Mouse (Mus musculus): Measurements from ENCODE around the gene Sf3b3.
"Not testable (repeated sequence)": the region's sequence is repeated elsewhere in the genome, so short reads cannot be mapped to it uniquely, and the experiment has no call there.

The Sf3b3 gene

GRCm38 (mm10) chr8:110808495-110809472, 37.8 kb downstream of the Sf3b3 start:
- no peak for DNase-seq (ENCODE audit: low spot score in 2 of 2)

- DNase-seq (ENCODE audit: low spot score in 2 of 2): no peak
Observed at GRCm38 (mm10) chr8:110806146-110806545, 40.4 kb downstream of the Sf3b3 start.

- DNase-seq (ENCODE audit: low spot score in 2 of 2): no peak
Observed at GRCm38 (mm10) chr8:110805669-110806068, 40.9 kb downstream of the Sf3b3 start, which contains the start of gene Il34. TSS of gene Il34 (minus strand) at chr8:110805924.

- DNase-seq (ENCODE audit: low spot score in 2 of 2): no peak
Observed at GRCm38 (mm10) chr8:110804825-110805514, 41.6 kb downstream of the Sf3b3 start.

GRCm38 (mm10) chr8:110803856-110804255, 42.7 kb downstream of the Sf3b3 start:
- DNase-seq (ENCODE audit: low spot score in 2 of 2): no peak

- DNase-seq (ENCODE audit: low spot score in 2 of 2): no peak
Observed at GRCm38 (mm10) chr8:110802988-110803387, 43.6 kb downstream of the Sf3b3 start.

GRCm38 (mm10) chr8:110797086-110797485, 49.5 kb downstream of the Sf3b3 start:
- DNase-seq (ENCODE audit: low spot score in 2 of 2): no peak

GRCm38 (mm10) chr8:110794363-110794965, 52.1 kb downstream of the Sf3b3 start:
- DNase-seq (ENCODE audit: low spot score in 2 of 2): no peak

- DNase-seq (ENCODE audit: low spot score in 2 of 2): no peak
Observed at GRCm38 (mm10) chr8:110793936-110794335, 52.7 kb downstream of the Sf3b3 start.

- DNase-seq (ENCODE audit: low spot score in 2 of 2): no peak
Observed at GRCm38 (mm10) chr8:110793511-110793910, 53.1 kb downstream of the Sf3b3 start.

- no peak for DNase-seq (ENCODE audit: low spot score in 2 of 2)
Observed at GRCm38 (mm10) chr8:110792574-110793200, 53.9 kb downstream of the Sf3b3 start.

- DNase-seq (ENCODE audit: low spot score in 2 of 2): no peak
Observed at GRCm38 (mm10) chr8:110791164-110791563, 55.4 kb downstream of the Sf3b3 start.

GRCm38 (mm10) chr8:110790270-110790669, 56.3 kb downstream of the Sf3b3 start:
- DNase-seq (ENCODE audit: low spot score in 2 of 2): no peak

GRCm38 (mm10) chr8:110789571-110789970, 57.0 kb downstream of the Sf3b3 start:
- DNase-seq (ENCODE audit: low spot score in 2 of 2): no peak

- DNase-seq (ENCODE audit: low spot score in 2 of 2): no peak
Observed at GRCm38 (mm10) chr8:110788981-110789380, 57.6 kb downstream of the Sf3b3 start.

GRCm38 (mm10) chr8:110787411-110787954, 59.1 kb downstream of the Sf3b3 start:
- DNase-seq (ENCODE audit: low spot score in 2 of 2): no peak

GRCm38 (mm10) chr8:110786934-110787333, 59.7 kb downstream of the Sf3b3 start:
- DNase-seq (ENCODE audit: low spot score in 2 of 2): no peak

GRCm38 (mm10) chr8:110786501-110786900, 60.1 kb downstream of the Sf3b3 start:
- not testable (repeated sequence) for DNase-seq (ENCODE audit: low spot score in 2 of 2)

- no peak for DNase-seq (ENCODE audit: low spot score in 2 of 2)
Observed at GRCm38 (mm10) chr8:110785366-110785765, 61.2 kb downstream of the Sf3b3 start.

GRCm38 (mm10) chr8:110779924-110780718, 66.5 kb downstream of the Sf3b3 start:
- no peak for DNase-seq (ENCODE audit: low spot score in 2 of 2)

GRCm38 (mm10) chr8:110776335-110776734, 70.3 kb downstream of the Sf3b3 start:
- DNase-seq (ENCODE audit: low spot score in 2 of 2): no peak

All from spleen, postnatal 14 days (tissue).